Mouse (Mus musculus) brain, adult 2 months (tissue): ENCODE measurements around the gene Gm29427.
"Not testable (repeated sequence)": the region's sequence is repeated elsewhere in the genome, so short reads cannot be mapped to it uniquely, and the experiment has no call there.

Experiments used
- DNase-seq: peaks from one replicate; pipeline ENCODE4 v3.0.0; 2011; ENCODE audit warnings: low read depth, low spot score

Gene Gm29427

GRCm38 (mm10) chr1:130663576-130663975, 52.0 kb downstream of the Gm29427 start:
- not testable (repeated sequence) for DNase-seq

GRCm38 (mm10) chr1:130661454-130661853, 54.1 kb downstream of the Gm29427 start, which contains the start of gene C4bp:
Gene C4bp (minus strand): TSS chr1:130661632.
- no peak for DNase-seq

- DNase-seq = not testable (repeated sequence)
Observed at GRCm38 (mm10) chr1:130659641-130660040, 56.0 kb downstream of the Gm29427 start.

GRCm38 (mm10) chr1:130644103-130644502, 71.5 kb downstream of the Gm29427 start:
- DNase-seq = no peak

- DNase-seq = no peak
Observed at GRCm38 (mm10) chr1:130640967-130641366, 74.6 kb downstream of the Gm29427 start.

GRCm38 (mm10) chr1:130633761-130634410, 81.7 kb downstream of the Gm29427 start:
- peak; percentile 49 for DNase-seq

- no peak for DNase-seq
Observed at GRCm38 (mm10) chr1:130633316-130633715, 82.3 kb downstream of the Gm29427 start.

- DNase-seq = no peak
Observed at GRCm38 (mm10) chr1:130629521-130629920, 86.1 kb downstream of the Gm29427 start, which contains the start of gene Zp3r. Gene Zp3r (minus strand): TSS chr1:130629621.
